Mouse (Mus musculus): ENCODE measurements around the gene Gls. TPM values are rescaled to one million over a fixed set of nuclear protein-coding genes. Genes with fewer than 3 reads are reported as not detected.

Gene Gls
- total RNA-seq, 1 experiment: 91.2 TPM

DNA sequence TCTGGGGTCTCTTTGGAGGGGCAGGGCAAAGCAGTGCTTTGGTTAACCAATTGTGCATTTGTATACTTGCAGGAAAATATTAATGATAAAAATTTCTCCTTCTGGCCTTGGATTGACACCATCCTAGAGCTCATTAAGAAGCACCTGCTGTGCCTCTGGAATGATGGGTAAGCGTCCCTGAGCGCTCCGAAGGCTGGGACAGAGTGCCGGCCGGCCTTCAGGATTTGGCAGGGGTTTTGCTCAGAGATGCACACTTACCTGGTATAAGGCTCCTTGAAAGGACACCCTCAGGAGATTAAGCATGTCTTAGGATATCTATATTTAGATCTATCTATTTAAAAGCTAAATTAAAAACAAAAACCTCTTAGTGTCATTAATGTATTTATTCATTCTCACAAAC, 81.9 kb downstream of the Gls start:
- Histone ChIP-seq H3K36me3 (ENCODE audit: control insufficient read depth, insufficient read depth, low read length, poor library complexity, severe bottlenecking) (no peaks in the 10 kb centered on the region; the same call in 1 of the 2 replicates), H3K27ac (ENCODE audit: insufficient read depth, low read depth, low read length, poor library complexity, severe bottlenecking) (no peak overlapping the region), H3K9ac (ENCODE audit: insufficient read depth, low read depth, low read length, poor library complexity, severe bottlenecking) (no peak overlapping the region), H3K4me1 (ENCODE audit: control insufficient read depth in 2 of 2, insufficient read depth in 2 of 2, low read length in 2 of 2, poor library complexity in 1 of 2) (peaks cover 6 to 10% of the 10 kb centered on the region in 2 experiments; a peak in 3 of 4 replicates), H3K4me3 (ENCODE audit: insufficient read depth in 1 of 2, low read depth in 1 of 2, low read length in 2 of 2, poor library complexity in 1 of 2, severe bottlenecking in 1 of 2) (no peak overlapping the region), H3K9me3 (ENCODE audit: control insufficient read depth, insufficient read depth, low read depth, low read length) (no peaks in the 10 kb centered on the region)
- no peak for TF ChIP-seq ZNF384 (IDR thresholded peaks at IDR 0.05; ENCODE audit: low read depth, low read length)
- in situ Hi-C loops (cut with MboI; ENCODE audit: low sequenced_read_pairs in 2 of 2, unreplicated experiment in 2 of 2): no loop called here
- DNase-seq (ENCODE audit: low read depth, low spot score): no peak

DNA sequence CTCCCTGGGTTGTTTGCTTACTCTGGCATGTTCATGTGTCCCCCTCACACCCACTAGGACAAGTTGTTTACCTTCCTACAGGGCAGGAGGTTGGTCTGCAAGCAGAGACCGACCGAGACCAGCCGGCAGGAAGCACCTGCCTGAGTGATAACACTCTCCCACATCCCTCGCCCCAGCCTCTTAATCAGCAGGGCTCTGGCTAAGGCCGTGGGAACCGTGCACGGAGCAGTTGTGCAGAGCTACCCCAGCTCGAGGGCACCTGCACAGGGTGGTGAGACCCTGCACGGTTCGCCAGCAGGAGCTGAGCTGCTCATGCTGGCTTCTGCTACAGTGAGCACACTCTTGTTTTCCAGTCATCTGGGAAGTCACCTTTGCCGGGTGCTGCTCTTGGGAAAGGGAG, 82.4 kb downstream of the Gls start:
- in situ Hi-C loops (cut with MboI; ENCODE audit: low sequenced_read_pairs in 2 of 2, unreplicated experiment in 2 of 2): no loop called here
- Histone ChIP-seq H3K9ac (ENCODE audit: insufficient read depth, low read depth, low read length, poor library complexity, severe bottlenecking) (no peak overlapping the region), H3K4me1 (ENCODE audit: control insufficient read depth in 2 of 2, insufficient read depth in 2 of 2, low read length in 2 of 2, poor library complexity in 1 of 2) (peaks cover 6 to 10% of the 10 kb centered on the region in 2 experiments; a peak in 3 of 4 replicates), H3K9me3 (ENCODE audit: control insufficient read depth, insufficient read depth, low read depth, low read length) (no peaks in the 10 kb centered on the region), H3K27ac (ENCODE audit: insufficient read depth, low read depth, low read length, poor library complexity, severe bottlenecking) (no peak overlapping the region), H3K36me3 (ENCODE audit: control insufficient read depth, insufficient read depth, low read length, poor library complexity, severe bottlenecking) (no peaks in the 10 kb centered on the region; the same call in 1 of the 2 replicates), H3K4me3 (ENCODE audit: insufficient read depth in 1 of 2, low read depth in 1 of 2, low read length in 2 of 2, poor library complexity in 1 of 2, severe bottlenecking in 1 of 2) (no peak overlapping the region)
- no peak for DNase-seq (ENCODE audit: low read depth, low spot score)
- TF ChIP-seq ZNF384 (IDR thresholded peaks at IDR 0.05; ENCODE audit: low read depth, low read length) (no peak), MAFK (IDR thresholded peaks at IDR 0.05; ENCODE audit: insufficient read depth, low read depth, low read length) (no peak), HCFC1 (IDR thresholded peaks at IDR 0.05; ENCODE audit: borderline replicate concordance, insufficient read depth, low read length) (no peak), ZC3H11A (IDR thresholded peaks at IDR 0.05; ENCODE audit: borderline replicate concordance, low read depth, low read length) (no peak), CHD2 (IDR thresholded peaks at IDR 0.05; ENCODE audit: low read depth, low read length) (no peak)

DNA sequence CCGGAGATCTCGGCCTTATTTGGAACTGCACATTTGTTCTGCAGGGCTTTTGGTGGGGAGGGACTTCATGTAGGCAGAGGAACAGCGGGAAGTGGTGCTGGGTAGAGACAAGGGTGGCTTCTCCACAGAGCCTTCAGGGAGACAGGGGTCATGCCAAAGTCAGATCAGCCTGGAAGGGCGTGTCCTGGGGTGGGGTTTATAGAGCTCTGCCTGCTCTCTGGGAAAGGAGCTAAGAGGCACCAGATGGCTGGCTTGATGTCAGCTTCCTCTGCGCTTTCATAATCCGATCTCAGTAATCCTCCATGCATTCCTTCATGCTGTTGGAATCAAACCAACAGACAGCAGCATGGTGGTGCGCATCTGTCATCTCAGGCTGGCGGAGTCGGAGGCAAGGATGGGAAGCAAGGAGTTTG, 83.1 kb downstream of the Gls start:
- peak; percentile 47 for DNase-seq (ENCODE audit: low read depth, low spot score)
- no peak overlapping the region for H3K4me3 ChIP-seq (ENCODE audit: insufficient read depth in 1 of 2, low read depth in 1 of 2, low read length in 2 of 2, poor library complexity in 1 of 2, severe bottlenecking in 1 of 2)
- no peak overlapping the region for H3K27ac ChIP-seq (ENCODE audit: insufficient read depth, low read depth, low read length, poor library complexity, severe bottlenecking)
- H3K36me3 ChIP-seq (ENCODE audit: control insufficient read depth, insufficient read depth, low read length, poor library complexity, severe bottlenecking): no peaks in the 10 kb centered on the region
- TF ChIP-seq HCFC1 (IDR thresholded peaks at IDR 0.05; ENCODE audit: borderline replicate concordance, insufficient read depth, low read length): no peak
- H3K9me3 ChIP-seq (ENCODE audit: control insufficient read depth, insufficient read depth, low read depth, low read length): no peaks in the 10 kb centered on the region
- 0 out of 2 replicates have a peak overlapping the region, but pooled peaks have one; percentile 46 for H3K9ac ChIP-seq (ENCODE audit: insufficient read depth, low read depth, low read length, poor library complexity, severe bottlenecking)
- in situ Hi-C loops (cut with MboI; ENCODE audit: low sequenced_read_pairs in 2 of 2, unreplicated experiment in 2 of 2): no loop called here
- H3K4me1 ChIP-seq (ENCODE audit: control insufficient read depth in 2 of 2, insufficient read depth in 2 of 2, low read length in 2 of 2, poor library complexity in 1 of 2): peaks cover 6 to 10% of the 10 kb centered on the region in 2 experiments; a peak in 3 of 4 replicates

DNA sequence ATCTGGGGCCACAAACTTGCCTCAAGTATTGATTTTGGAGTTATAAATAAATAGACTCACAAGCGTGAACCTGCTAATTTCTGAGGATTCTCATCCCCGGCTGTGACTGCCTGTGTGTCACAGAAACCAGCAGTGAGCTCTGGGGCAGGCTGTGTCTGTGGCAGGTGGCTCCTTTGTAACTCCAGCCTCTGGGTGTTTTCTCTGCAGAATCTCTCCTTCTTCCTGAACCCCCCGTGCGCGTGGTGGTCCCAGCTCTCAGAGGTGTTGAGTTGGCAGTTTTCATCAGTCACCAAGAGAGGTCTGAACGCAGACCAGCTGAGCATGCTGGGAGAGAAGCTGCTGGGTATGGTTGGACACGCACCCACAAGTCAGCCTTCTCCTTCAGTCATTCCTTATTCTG, 84.3 kb downstream of the Gls start:
- H3K4me1 ChIP-seq (ENCODE audit: control insufficient read depth in 2 of 2, insufficient read depth in 2 of 2, low read length in 2 of 2, poor library complexity in 1 of 2): peaks cover 6 to 10% of the 10 kb centered on the region in 2 experiments; a peak in 3 of 4 replicates
- TF ChIP-seq CHD2 (IDR thresholded peaks at IDR 0.05; ENCODE audit: low read depth, low read length) (no peak), HCFC1 (IDR thresholded peaks at IDR 0.05; ENCODE audit: borderline replicate concordance, insufficient read depth, low read length) (no peak), MAFK (IDR thresholded peaks at IDR 0.05; ENCODE audit: insufficient read depth, low read depth, low read length) (no peak), ZNF384 (IDR thresholded peaks at IDR 0.05; ENCODE audit: low read depth, low read length) (no peak), ZC3H11A (IDR thresholded peaks at IDR 0.05; ENCODE audit: borderline replicate concordance, low read depth, low read length) (no peak)
- H3K27ac ChIP-seq (ENCODE audit: insufficient read depth, low read depth, low read length, poor library complexity, severe bottlenecking): no peak overlapping the region
- H3K4me3 ChIP-seq (ENCODE audit: insufficient read depth in 1 of 2, low read depth in 1 of 2, low read length in 2 of 2, poor library complexity in 1 of 2, severe bottlenecking in 1 of 2): no peak overlapping the region
- no peaks in the 10 kb centered on the region for H3K9me3 ChIP-seq (ENCODE audit: control insufficient read depth, insufficient read depth, low read depth, low read length)
- H3K36me3 ChIP-seq (ENCODE audit: control insufficient read depth, insufficient read depth, low read length, poor library complexity, severe bottlenecking): no peaks in the 10 kb centered on the region; the same call in 1 of the 2 replicates
- in situ Hi-C loops (cut with MboI; ENCODE audit: low sequenced_read_pairs in 2 of 2, unreplicated experiment in 2 of 2): no loop called here
- no peak for DNase-seq (ENCODE audit: low read depth, low spot score)
- no peak overlapping the region for H3K9ac ChIP-seq (ENCODE audit: insufficient read depth, low read depth, low read length, poor library complexity, severe bottlenecking)

DNA sequence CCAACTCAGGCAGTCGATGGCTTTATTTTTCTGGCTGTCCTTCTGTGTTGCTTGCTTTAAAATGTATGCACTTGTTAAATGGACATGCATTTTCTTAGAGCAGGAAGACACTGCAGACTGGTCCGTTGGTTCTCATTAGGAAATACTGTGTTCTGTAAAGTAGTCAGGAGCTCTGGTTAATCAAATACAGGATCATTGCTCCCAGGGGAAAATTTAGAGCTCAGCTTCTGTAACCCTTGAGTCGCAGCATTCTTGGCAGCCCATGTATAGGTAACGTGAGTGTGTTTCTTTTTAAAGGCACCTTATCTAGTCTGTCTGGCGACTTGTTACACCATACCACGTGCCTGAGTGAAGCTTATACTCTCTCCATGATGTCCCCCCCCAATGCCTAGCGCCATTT, 84.9 kb downstream of the Gls start:
- TF ChIP-seq CHD2 (IDR thresholded peaks at IDR 0.05; ENCODE audit: low read depth, low read length) (no peak), HCFC1 (IDR thresholded peaks at IDR 0.05; ENCODE audit: borderline replicate concordance, insufficient read depth, low read length) (no peak), ZC3H11A (IDR thresholded peaks at IDR 0.05; ENCODE audit: borderline replicate concordance, low read depth, low read length) (no peak), ZNF384 (IDR thresholded peaks at IDR 0.05; ENCODE audit: low read depth, low read length) (no peak)
- H3K4me3 ChIP-seq (ENCODE audit: insufficient read depth in 1 of 2, low read depth in 1 of 2, low read length in 2 of 2, poor library complexity in 1 of 2, severe bottlenecking in 1 of 2): no peak overlapping the region
- H3K4me1 ChIP-seq (ENCODE audit: control insufficient read depth in 2 of 2, insufficient read depth in 2 of 2, low read length in 2 of 2, poor library complexity in 1 of 2): peaks cover 6 to 10% of the 10 kb centered on the region in 2 experiments; a peak in 3 of 4 replicates
- no peaks in the 10 kb centered on the region for H3K9me3 ChIP-seq (ENCODE audit: control insufficient read depth, insufficient read depth, low read depth, low read length)
- in situ Hi-C loops (cut with MboI; ENCODE audit: low sequenced_read_pairs in 2 of 2, unreplicated experiment in 2 of 2): no loop called here
- DNase-seq (ENCODE audit: low read depth, low spot score): no peak
- H3K9ac ChIP-seq (ENCODE audit: insufficient read depth, low read depth, low read length, poor library complexity, severe bottlenecking): no peak overlapping the region
- H3K36me3 ChIP-seq (ENCODE audit: control insufficient read depth, insufficient read depth, low read length, poor library complexity, severe bottlenecking): no peaks in the 10 kb centered on the region; the same call in 1 of the 2 replicates
- no peak overlapping the region for H3K27ac ChIP-seq (ENCODE audit: insufficient read depth, low read depth, low read length, poor library complexity, severe bottlenecking)
